Mouse (Mus musculus) gastrocnemius, adult 2 months (tissue): ENCODE measurements at regions not wholly inside any gene's neighbourhood (a gene's known extent, or its start where the extent isn't known, plus 50 kb on each side); places are given as distances from the start of the nearest gene placed in this dataset.

ENCODE experiments used
- DNase-seq: peaks from one replicate; pipeline ENCODE4 v3.0.0; 2022
- H3K27ac ChIP-seq: fragments of 200-600 bp; 2 replicates; pipeline ENCODE4 v1.8.1; 2022; ENCODE audit warnings: mild to moderate bottlenecking
- H3K4me3 ChIP-seq: fragments of 200-600 bp; 2 replicates; pipeline ENCODE4 v1.8.1; 2022; ENCODE audit warnings: mild to moderate bottlenecking, moderate library complexity
- CTCF ChIP-seq: fragments of 200-600 bp; IDR thresholded peaks from 2 replicates; pipeline ENCODE4 v1.8.1; 2022; ENCODE audit warnings: antibody characterized with exemption, mild to moderate bottlenecking, moderate library complexity
- intact Hi-C: fragments of 180-260 bp; cut with DNase I; formaldehyde crosslinking; loops from one replicate; pipeline ENCODE4 v1.15.1; 2025

GRCm38 (mm10) chr3:50761766-50762165, 318.4 kb upstream of the Slc7a11 start:
- no peak for TF ChIP-seq CTCF
- DNase-seq: no peak
- no peak overlapping the region for H3K4me3 ChIP-seq
- intact Hi-C loops: no loop called here
- H3K27ac ChIP-seq: no peak overlapping the region

- Histone ChIP-seq H3K27ac (no peak overlapping the region), H3K4me3 (no peak overlapping the region)
- no peak for DNase-seq
- intact Hi-C loops: no loop called here
- TF ChIP-seq CTCF: no peak
Measured at GRCm38 (mm10) chr3:50758106-50758505, 314.7 kb upstream of the Slc7a11 start.

GRCm38 (mm10) chr3:50737173-50737572, 293.8 kb upstream of the Slc7a11 start:
- intact Hi-C loops: no loop called here
- DNase-seq: no peak
- Histone ChIP-seq H3K27ac (no peak overlapping the region), H3K4me3 (no peak overlapping the region)
- no peak for TF ChIP-seq CTCF

GRCm38 (mm10) chr3:50719035-50719434, 275.6 kb upstream of the Slc7a11 start:
- no peak for TF ChIP-seq CTCF
- Histone ChIP-seq H3K27ac (no peak overlapping the region), H3K4me3 (no peak overlapping the region)
- intact Hi-C loops: no loop called here
- no peak for DNase-seq

- intact Hi-C loops: no loop called here
Measured at GRCm38 (mm10) chr3:50713463-50713862, 270.0 kb upstream of the Slc7a11 start.

GRCm38 (mm10) chr3:50709415-50709989, 266.1 kb upstream of the Slc7a11 start:
- no peak overlapping the region for H3K4me3 ChIP-seq
- intact Hi-C loops: no loop called here
- no peak for TF ChIP-seq CTCF
- DNase-seq: no peak
- H3K27ac ChIP-seq: no peak overlapping the region

More at GRCm38 (mm10) chr3:50713463-50713862, 270.0 kb upstream of the Slc7a11 start:
- Histone ChIP-seq H3K27ac (no peak overlapping the region), H3K4me3 (no peak overlapping the region)
- no peak for DNase-seq
- no peak for TF ChIP-seq CTCF

- H3K27ac ChIP-seq: no peak overlapping the region
- no peak for TF ChIP-seq CTCF
- no peak overlapping the region for H3K4me3 ChIP-seq
- intact Hi-C loops: no loop called here
- no peak for DNase-seq
Measured at GRCm38 (mm10) chr3:50706707-50707106, 263.3 kb upstream of the Slc7a11 start.

GRCm38 (mm10) chr3:50694904-50695680, 251.7 kb upstream of the Slc7a11 start:
- intact Hi-C loops: no loop called here
- Histone ChIP-seq H3K4me3 (no peak overlapping the region), H3K27ac (peak overlapping the region; percentile 6; the same call in 1 of the 2 replicates)
- TF ChIP-seq CTCF: no peak
- DNase-seq: no peak

- DNase-seq: peak; percentile 16
- Histone ChIP-seq H3K27ac (peak overlapping the region; percentile 6; the same call in 1 of the 2 replicates), H3K4me3 (no peak overlapping the region)
- intact Hi-C loops: no loop called here
- no peak for TF ChIP-seq CTCF
Measured at GRCm38 (mm10) chr3:50694497-50694896, 251.1 kb upstream of the Slc7a11 start.

GRCm38 (mm10) chr3:50692306-50692705, 248.9 kb upstream of the Slc7a11 start:
- no peak for TF ChIP-seq CTCF
- Histone ChIP-seq H3K27ac (no peak overlapping the region), H3K4me3 (no peak overlapping the region)
- DNase-seq: no peak
- intact Hi-C loops: no loop called here

GRCm38 (mm10) chr3:50690750-50691149, 247.3 kb upstream of the Slc7a11 start:
- H3K27ac ChIP-seq: no peak overlapping the region
- no peak for DNase-seq
- H3K4me3 ChIP-seq: no peak overlapping the region
- intact Hi-C loops: no loop called here
- no peak for TF ChIP-seq CTCF

GRCm38 (mm10) chr3:50689375-50689774, 246.0 kb upstream of the Slc7a11 start:
- H3K4me3 ChIP-seq: no peak overlapping the region
- intact Hi-C loops: no loop called here
- H3K27ac ChIP-seq: no peak overlapping the region
- DNase-seq: no peak
- TF ChIP-seq CTCF: no peak

GRCm38 (mm10) chr3:50687755-50688154, 244.3 kb upstream of the Slc7a11 start:
- Histone ChIP-seq H3K4me3 (no peak overlapping the region), H3K27ac (no peak overlapping the region)
- DNase-seq: no peak
- TF ChIP-seq CTCF: no peak
- intact Hi-C loops: no loop called here

GRCm38 (mm10) chr3:50678611-50678988, 235.2 kb upstream of the Slc7a11 start:
- Histone ChIP-seq H3K4me3 (no peak overlapping the region), H3K27ac (no peak overlapping the region)
- intact Hi-C loops: no loop called here
- no peak for DNase-seq
- no peak for TF ChIP-seq CTCF
